Mouse (Mus musculus) 416B (cell line): ENCODE results near the gene Mmaa.

Source experiments
- DNase-seq: peaks from one replicate; pipeline ENCODE4 v3.0.0; 2011; ENCODE audit warnings: low read depth

Mmaa gene

DNA sequence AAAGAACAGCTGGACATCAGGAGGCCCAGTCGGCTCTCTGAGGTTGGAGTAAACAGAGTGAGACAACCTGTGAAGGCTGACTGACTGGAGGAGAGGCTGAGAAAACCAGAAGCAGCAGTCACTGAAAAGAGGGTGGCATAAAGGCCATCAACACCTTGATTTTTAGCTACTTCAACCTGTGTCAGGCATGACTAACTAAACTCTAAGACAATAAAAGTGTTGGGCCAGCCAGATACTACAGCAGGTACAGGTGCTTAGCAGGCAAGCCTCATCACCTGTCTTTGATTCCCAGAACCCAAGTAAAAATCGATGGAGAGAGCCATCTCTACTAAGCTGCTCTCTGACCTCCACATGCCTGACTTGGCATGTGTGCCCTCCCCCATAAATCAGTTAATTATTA, 6.1 kb downstream of the Mmaa start:
- DNase-seq: no peak

- no peak for DNase-seq
Observed at GRCm38 (mm10) chr8:79288250-79288649, 6.5 kb downstream of the Mmaa start.

GRCm38 (mm10) chr8:79286424-79286823, 8.3 kb downstream of the Mmaa start:
- no peak for DNase-seq

DNA sequence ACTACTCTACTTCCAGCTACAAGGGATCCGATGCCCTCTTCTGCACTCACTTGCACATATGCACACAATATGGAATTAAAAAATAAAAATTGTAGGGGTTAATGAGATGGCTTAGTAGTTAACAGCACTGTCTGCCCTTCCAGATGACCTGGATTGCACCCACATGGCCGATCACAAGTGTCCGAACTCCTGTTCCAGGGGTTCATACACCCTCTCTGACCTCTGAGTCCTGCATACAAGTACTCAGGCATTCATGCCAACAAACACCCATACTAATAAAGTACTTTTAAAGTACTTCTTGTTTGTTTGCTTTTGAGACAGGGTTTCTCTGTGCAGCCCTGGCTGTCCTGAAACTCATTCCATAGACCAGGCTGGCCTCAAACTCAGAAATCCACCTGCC, 10.1 kb downstream of the Mmaa start:
- no peak for DNase-seq

- DNase-seq: no peak
Observed at GRCm38 (mm10) chr8:79281376-79281890, 13.3 kb downstream of the Mmaa start.

DNA sequence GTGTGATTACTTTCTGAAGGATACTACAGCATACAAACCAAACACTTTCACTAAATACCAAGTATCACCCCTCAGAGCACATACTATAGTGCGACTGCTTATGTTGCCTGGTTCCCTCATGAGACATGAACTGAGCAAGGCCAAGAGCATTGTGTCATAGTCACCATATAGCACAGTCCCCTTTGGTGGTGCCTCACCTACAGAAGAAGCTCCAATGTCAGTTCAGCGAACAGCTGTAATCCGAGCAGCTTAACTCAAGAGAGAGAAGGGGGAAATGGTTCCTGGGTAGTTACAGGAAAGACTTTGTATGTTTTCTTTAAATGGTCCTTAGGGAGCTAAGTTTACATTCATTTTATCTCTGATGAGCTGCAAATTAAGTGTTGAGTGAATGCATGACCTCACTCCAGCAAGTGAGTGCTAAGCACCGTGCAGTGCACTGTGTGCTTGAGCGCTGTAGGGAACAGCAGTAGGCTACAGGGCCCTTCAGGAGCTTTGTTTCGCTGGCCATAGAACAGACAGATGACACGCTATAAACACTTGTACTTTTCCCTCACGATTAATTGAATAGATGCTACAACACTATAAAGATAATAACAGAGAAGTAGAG, 17.4 kb downstream of the Mmaa start:
- no peak for DNase-seq

- no peak for DNase-seq
Observed at GRCm38 (mm10) chr8:79274940-79275339, 19.8 kb downstream of the Mmaa start.

DNA sequence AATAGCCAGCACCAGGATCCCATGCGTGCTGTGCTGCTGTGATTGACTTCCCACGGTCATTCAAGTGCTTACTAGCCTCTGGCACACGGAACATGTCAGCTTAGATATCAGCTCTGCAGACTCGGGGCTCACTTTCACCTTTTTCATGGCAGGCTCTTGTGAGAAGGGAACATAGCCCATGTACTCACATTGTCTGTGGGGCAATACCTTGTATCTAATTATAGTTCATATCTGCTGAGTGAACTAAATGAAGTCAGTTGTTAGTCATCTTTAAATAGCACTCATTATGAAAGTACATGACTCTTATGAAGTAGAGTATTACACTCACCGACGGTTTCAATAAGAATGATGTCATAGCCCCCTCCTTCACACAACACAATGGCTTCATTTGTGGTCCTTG, 21.0 kb downstream of the Mmaa start:
- DNase-seq: no peak

DNA sequence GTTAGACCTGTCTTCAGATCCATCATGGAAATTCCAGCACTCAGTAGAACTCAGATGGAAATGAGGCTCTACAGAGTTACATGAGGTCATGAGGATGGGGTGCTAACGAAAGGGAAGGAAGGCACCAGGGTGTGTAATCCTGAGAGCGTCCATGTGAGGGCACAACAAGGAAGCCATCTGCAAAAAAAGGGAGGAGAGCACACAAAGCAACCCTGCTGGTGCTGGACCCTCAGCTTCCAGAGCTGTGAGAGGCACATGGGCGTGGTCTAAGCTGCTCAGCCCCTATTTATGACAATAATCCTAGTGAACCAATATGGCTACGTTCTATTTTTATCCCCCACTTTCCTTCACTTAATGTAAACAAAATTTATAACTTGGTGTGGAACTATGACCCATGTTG, 22.1 kb downstream of the Mmaa start:
- DNase-seq: no peak

- DNase-seq: no peak
Observed at GRCm38 (mm10) chr8:79268921-79269320, 25.8 kb downstream of the Mmaa start.

GRCm38 (mm10) chr8:79261920-79262319, 32.8 kb downstream of the Mmaa start:
- no peak for DNase-seq

GRCm38 (mm10) chr8:79256076-79256705, 38.5 kb downstream of the Mmaa start:
- DNase-seq: no peak

- no peak for DNase-seq
Observed at GRCm38 (mm10) chr8:79253742-79254141, 41.0 kb downstream of the Mmaa start.

GRCm38 (mm10) chr8:79248470-79248869, 46.3 kb downstream of the Mmaa start, which contains the start of gene 1700011L22Rik:
1700011L22Rik (minus strand) TSS chr8:79248570.
- no peak for DNase-seq

GRCm38 (mm10) chr8:79243422-79243821, 51.3 kb downstream of the Mmaa start:
- DNase-seq: peak; percentile 28

DNA sequence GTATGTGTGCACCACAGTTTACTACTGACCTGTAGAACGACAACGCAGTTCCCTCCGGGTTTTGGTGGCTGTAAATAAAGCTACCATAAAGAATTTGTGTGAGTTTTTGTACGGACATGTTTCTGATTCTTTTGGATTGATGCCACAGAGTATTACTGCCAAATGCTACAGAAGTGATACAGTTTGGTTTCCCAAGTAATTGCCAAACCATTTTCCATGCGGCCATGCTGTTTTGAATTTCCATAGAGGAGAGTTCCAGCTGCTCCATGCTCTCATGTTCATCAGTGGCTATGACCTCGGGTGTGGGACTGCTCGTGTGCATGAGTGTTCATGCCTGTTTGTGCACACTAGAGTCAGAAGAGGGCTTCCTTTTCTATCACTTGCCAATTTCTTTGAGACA, 54.7 kb downstream of the Mmaa start:
- no peak for DNase-seq

GRCm38 (mm10) chr8:79239320-79239719, 55.4 kb downstream of the Mmaa start:
- peak; percentile 38 for DNase-seq

- DNase-seq: no peak
Observed at GRCm38 (mm10) chr8:79229266-79229888, 65.4 kb downstream of the Mmaa start.

DNA sequence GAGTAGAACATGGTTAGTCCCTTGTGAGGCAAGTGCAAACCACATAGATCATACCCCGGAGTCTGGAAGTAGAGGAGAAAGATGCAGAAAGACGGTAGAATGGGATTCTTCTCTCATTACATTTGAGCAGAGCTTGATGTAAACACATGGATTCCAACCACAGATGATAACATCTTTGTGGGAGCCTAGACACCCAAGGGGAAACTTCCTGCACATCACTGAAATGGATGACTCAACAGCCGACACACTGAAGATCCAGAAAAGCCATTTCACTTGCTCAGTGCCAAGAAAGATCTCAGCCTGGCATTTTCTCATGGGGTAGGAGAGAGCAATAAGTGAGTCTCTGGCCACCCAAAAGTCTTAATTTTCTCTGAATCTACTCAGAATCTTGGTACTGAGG, 66.8 kb downstream of the Mmaa start:
- peak; percentile 64 for DNase-seq

DNA sequence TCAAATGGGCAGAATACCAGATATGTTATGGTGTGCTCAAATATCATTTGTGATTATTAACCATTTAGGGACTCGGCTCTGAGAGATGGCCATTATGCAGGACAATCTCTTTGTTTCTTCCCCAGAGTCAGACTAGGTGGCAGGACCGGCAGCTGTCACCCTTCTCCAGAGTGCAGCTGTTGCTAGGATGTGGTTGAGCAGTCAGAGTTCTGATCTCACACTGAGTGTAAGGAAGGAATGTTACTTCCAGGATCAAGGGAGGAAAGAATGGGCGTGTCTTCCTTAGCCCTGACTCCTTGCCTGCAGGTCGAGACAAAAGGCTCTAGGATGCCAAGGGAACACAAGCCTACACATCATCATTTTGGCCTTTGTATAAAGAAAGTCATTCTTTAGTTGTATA, 67.5 kb downstream of the Mmaa start:
- no peak for DNase-seq

DNA sequence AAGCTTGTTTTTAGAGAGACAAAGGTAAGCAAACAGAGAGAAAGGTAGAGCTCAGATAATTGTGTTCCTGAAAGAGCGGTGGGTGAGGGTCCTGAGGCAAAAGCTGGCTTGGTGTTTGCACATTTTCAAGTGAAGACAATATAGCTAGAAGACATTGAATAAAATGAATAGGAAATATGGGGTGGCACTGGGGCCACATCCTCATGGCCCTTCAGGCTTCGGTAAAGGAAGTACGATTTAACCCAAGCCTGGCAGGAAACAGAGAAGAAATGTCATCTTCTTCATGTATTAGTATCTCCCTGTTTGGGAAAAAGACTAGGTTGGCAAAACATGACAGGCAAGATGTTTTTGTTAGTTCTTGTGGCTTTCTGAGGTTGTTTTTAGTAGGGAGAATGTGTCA, 68.7 kb downstream of the Mmaa start:
- DNase-seq: no peak

DNA sequence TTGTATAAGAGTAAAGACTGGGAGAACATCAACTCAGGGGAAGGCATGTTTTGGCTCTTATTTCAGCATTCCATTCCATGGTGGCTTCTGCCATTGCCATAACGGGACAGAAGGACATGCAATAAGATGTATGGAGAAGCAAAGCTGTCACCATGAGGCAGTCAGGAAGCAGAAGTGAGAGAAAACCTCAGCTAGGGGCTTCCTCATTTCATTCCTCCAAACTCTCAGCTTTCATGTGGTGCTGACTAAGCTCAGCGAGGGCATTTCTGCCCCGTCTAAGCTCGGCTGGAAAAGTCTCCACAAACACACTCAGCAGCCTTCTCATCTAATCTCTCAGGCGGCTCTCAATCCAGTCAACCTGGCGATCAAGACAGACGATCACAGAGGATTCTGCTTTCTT, 69.2 kb downstream of the Mmaa start:
- peak; percentile 14 for DNase-seq

- DNase-seq: no peak
Observed at GRCm38 (mm10) chr8:79224363-79224762, 70.4 kb downstream of the Mmaa start.
